Mouse (Mus musculus) adrenal gland, adult 2 months (tissue): Measurements from ENCODE around the gene Ifi202b. TPM values are rescaled to one million over a fixed set of nuclear protein-coding genes. Genes with fewer than 3 reads are reported as not detected.
"Not testable (repeated sequence)": the region's sequence is repeated elsewhere in the genome, so short reads cannot be mapped to it uniquely, and the experiment has no call there.

ENCODE experiments used
- DNase-seq: peaks from one replicate; pipeline ENCODE4 v3.0.0; 2021
- long read RNA-seq: library from polyadenylated mRNA; stranded (forward); transcript quantifications from one replicate; pipeline ENCODE4 v2.0.0, GENCODE M21; 2021
- polyA plus RNA-seq: library from polyadenylated mRNA; depleted of rRNA; stranded (reverse); fragments of >200 nt; gene quantifications from 2 replicates; pipeline ENCODE4 v1.2.3, GENCODE M21; 2012; rRNA removed
- total RNA-seq, 2 experiments: library from RNA; stranded (reverse); gene quantifications; 2 replicates each; pipeline ENCODE4 v1.2.3; 2021

Ifi202b gene
- total RNA-seq (not detected), polyA plus RNA-seq (not detected in 2 replicates)
- long read RNA-seq, result 0 reads

DNA sequence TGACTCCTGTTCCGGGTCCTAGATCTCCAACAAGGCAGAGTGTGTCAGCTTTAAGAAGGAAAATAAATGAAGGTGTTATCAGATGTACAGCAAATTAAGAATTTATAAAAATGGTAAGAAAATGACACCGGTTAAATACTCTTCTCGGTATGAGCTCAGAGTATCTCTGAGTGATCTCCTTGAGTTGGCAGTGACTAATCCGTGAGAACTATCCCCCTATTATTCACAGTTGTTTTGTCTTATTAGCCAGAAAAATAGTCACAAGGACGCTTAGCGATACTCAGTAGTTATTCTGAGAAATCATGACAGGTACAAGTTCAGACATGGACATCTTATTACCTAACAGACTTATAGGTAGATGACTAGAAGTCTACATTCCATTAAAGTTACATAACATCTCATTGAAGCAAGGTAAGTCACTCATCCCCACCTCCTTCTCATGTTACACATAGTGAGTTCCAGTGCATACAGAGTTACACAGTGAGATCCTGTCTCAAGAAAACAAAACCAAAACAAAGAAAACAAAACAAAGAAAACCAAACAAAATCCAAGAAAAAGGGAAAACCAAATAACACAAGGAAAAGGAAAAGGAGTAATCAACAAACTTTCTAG is at the start of gene Ifi202b:
Gene Ifi202b (minus strand): TSS at position 51 of the 612 bp plus-strand sequence.
- not testable (repeated sequence) for DNase-seq

DNA sequence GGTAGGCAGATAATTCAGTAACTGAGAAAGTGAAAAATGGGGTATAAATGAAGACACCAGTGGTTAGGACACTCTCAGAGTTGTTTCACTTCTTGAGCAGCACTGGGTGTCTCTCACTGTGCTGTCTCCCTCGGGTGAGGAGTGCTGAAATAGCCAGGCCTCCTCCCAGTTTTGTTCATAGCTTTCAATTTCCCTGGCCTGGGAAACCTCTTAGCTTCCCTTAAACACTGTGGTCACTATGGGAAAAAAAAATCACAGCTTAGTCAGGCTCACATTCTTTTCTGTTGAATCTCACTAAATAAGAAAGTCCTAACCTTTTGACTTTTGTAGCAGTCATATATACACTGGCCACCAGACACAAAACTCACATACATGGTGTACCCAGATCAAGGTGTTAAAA is 49.2 kb upstream of the Ifi202b start, which contains the start of gene Ifi205:
Gene Ifi205 (minus strand): TSS at position 113 of the 400 bp plus-strand sequence.
- DNase-seq, result no peak

DNA sequence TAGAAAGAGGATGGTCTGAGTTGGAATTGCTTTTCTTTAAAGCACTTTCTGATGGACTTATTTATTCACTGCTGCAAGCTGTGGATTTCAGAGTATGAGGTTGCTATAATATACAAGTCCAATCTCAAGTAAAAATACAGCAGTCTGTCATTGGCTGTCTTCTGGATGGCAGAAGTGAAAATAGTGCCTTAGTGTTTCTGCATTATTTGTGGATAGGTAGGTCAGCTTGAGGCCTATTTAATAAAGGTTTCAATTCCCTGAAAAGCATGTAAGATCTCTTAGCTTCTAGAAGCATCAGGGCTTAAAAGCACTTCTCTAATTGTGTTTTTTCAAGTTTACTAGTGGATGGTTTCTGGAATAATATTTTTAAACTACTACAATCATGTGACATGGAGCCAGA is 24.5 kb upstream of the Ifi202b start:
- not testable (repeated sequence) for DNase-seq

DNA sequence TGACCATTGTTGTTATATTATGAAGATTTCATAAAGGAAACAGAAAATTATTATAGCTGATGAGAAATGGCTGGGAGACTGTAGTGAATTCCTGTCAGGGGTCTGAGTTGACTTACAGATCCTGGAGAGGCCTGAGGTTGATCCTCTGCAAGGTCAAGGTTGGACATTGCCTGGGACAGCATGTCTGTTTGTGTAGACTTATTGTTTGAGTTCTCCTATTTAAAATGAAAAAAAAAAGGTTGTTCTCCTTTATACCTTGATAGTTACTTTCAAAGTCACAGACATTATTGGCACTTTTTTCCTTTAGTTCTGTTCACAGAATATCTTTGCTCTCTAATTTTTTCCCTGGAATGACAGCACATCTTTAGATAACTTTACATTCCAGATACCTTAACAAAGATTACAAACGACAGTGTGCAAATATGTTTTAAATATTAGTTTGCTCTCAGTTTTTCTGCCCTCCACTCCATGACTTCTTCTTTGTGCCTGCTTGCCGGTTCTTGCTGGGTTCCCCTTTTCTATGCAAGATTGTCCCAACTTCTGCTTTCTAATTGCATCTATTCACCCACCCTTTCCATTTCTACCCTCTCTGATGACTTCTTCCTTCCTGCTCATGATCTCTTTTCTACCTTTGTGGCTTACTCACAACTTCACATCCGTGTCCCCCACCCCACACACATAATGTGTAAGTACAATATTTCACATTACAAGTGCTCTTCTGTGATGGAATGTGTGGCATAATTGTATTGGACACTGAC is 22.0 kb upstream of the Ifi202b start:
- DNase-seq, result not testable (repeated sequence)

DNA sequence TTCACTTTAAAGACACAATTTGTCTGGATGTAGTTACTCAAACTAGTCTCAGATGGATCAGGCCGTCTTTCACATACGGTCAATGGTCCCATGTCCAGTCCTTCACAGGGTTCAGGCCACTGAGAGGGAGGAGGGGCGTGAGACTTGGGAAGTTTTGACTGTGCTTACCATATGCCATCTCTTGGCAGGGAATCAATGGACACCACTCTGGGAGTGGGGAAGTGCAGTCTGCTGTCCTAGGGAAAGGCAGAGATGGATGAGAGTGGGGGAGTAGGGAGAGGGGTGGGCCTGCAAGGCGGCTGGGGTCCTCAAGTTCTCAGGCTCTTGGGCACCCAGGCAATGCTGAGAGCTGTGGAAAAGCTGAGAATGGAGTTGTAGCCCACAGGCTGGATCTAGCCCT is 12.5 kb upstream of the Ifi202b start:
- DNase-seq, result no peak

DNA sequence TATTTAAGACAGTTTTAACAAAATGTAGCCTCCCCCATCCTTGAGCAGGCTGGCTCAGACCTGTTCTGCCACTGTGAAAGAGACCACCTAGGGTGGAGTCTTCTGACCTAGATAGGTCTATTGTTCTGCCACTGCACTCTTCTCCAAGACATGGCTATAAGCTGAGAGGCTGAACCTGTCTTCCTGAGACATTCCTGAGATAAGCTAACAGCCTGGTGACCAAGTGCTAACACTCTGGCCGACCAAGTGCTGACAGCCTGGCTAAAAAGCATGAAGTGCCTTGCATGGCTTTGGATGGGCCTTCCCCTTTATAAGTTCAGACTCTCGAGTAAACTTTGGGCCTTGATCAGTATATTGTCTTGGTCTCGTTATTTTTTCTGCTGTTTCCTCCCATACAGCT is 1.5 kb downstream of the Ifi202b start:
- not testable (repeated sequence) for DNase-seq

DNA sequence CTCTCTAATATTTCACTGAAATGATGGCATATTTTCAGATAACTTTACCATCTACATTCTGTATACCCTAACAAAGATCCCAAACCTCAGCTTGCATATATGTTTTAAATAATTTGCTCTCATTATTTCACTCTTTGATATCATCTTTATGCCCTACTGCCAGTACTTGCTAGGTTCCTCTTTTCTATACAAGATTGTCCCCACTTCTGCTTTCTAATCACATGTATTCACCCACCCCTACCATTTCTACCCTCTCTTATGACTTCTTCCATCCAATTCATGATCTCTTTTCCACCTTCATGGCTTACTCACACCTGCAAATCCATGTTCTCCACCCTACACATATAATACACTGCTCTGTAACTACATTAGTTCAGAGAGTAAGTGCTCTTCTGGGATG is 4.9 kb downstream of the Ifi202b start:
- DNase-seq, result no peak

DNA sequence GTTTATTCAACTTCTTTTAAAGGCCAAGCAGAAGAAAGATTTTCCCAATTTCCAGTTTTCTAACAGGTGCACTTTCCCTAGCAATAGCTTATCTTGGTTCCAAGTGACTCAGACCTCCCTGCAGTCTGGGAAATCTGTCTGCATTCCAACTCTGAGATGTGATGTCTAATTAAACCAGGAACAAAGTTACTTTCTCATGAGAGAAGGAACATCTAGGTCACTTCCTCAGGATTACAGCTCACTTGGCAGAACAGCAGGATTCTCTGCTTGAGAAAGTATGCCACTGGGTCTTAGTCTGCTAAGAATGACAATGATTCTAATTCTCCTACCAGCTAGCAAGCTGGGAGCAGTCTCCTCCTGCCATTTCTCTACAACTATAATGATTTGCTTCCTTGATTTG is 9.4 kb downstream of the Ifi202b start:
- DNase-seq, result no peak

DNA sequence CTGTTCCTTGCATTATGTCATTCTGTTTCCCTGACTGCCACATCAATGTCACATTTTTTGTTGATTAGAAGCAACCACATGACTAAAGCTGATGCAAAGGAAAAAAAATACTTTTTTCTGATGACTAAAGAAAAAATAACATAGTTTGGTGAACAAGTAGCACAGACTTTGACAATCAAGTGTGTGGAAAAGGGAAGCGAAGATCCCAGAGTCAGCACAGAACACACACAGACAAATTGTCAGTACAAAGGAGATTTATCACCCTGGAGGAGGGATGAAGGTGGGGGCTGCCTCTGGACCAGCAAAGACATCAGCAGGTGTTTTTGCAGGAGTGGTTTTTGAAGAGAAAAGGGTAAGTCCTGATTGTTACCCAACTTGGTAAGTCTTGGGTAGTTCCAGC is 21.1 kb downstream of the Ifi202b start:
- DNase-seq, result not testable (repeated sequence)

DNA sequence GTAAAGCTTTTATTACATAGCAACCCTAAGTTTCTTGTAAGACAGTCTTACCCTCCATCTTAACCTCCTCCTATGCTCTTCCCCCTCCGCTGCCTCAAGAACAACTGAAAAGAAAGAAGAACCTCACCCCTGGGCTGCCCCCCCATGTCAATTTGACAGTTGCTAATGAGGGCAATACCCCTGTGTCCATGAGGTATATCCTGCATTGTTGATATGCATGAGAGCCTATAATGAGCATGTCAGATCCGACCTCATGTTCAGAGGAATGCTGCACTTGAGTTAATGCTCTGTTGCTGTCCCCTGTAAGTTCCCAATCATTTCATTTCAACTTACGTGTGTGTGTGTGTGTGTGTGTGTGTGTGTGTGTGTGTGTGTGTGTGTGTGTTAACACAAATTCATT is 22.5 kb downstream of the Ifi202b start:
- not testable (repeated sequence) for DNase-seq

DNA sequence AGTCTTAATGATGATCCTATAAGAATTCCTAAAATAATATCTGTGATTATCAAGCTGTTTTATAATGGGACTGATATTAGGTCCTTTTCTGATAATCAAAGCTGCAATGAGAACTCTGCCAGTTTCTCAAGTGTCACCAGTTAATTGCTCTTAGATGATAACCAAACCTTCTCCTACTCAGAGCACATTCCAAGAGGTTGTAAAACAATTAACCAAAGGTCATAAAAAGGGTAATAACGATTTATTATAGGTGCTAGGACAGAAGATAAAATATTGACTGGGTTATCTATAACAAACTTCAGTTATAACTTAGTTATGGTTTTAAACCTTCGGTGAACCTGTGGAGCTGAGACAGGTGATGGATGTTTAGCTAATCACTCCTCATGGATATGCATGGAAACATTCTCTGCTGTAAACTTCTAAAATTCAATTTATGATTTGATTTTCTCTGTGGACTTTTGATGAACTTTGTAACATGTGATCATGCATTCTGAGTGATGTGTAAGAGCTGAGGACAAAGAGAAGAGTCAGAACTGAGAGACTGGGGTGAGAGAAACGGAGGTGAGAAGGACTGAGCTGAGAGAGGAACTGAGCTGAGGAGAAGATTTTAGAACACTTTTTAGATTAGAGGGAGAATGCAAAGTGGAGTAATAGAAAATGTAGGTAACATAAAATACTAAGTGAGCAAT is 26.6 kb downstream of the Ifi202b start:
- DNase-seq, result not testable (repeated sequence)

DNA sequence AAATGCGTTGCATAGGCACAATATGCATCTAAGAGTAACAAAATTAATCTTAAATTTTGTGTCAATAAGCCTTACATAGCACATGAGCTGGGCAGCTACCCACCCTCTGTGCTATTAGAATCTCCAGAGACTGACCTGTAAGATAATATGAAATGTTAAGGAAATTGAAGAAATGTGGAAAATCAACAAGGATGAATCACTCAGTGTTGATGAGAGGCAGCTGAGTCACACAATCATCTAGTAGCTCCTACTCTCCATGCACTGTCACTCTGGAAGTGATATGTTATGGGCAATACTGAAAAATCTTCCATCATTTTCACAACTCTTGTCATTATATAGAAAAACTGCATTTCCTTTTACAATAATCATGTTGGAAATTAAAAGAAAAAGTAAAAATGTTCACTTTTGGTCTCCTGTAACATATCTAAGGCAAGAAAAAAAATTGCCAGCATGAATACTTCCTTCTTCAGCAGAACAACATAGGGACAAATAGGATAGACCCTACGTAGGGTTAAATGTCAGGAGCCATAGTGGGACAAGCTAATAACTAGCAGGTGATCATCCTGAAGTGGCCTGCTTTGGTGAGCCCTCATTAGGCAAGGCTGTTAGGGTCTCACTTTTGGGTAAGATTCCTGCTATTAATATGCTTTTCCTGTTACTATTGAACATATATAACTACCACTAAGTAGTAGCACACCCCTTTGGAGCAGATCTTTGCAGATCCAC is 27.3 kb downstream of the Ifi202b start:
- no peak for DNase-seq

DNA sequence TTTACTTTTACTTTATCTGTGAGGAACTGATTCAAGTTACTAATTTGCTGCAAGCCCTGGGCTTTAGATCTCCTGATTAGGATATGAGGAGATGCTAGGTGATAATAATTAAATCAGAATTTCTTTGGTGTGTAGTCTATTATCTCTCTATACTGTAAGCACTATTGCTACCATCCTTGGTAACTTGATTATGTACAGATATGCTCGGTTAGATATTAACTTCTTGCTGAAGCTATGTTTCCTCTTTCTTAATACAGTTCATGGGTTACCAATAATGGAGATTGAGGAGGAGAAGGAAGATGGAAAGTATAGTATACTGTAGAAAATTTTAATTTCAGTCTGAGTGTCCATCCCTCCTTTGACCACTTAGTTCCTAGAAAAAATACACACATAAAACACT is 29.0 kb downstream of the Ifi202b start:
- no peak for DNase-seq

DNA sequence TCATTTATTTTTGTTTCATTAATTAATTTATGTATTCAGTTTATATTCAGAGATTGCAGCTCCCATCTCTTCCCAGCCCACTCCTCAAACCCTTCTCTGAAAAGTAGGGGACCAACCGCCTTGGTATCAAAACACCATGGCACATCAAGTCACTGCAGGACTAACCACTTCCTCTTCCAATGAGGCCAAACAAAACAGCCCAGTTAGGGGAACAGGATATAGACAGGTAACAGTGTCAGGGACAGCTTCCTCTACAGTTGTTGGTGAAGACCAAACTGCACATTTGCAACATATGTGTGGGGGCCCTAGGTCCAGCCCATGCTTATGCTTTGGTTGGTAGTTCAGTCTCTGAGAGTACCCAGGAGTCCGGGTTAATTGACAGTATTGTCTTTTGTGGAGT is 33.5 kb downstream of the Ifi202b start:
- DNase-seq, result not testable (repeated sequence)

DNA sequence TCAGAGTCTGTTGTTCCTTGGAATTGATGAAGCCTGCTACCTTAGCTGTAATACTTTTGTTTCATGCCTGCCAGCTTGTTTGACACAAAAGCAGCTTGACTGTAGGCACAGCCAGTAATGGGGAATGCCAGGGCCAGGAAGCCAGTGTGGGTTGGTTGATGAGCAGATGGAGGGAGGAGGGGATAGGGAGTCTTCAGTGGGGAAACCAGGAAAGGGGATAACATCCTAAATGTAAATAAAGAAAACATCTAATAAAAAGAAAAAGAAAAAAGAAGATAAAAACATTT is 39.8 kb downstream of the Ifi202b start:
- DNase-seq, result not testable (repeated sequence)

DNA sequence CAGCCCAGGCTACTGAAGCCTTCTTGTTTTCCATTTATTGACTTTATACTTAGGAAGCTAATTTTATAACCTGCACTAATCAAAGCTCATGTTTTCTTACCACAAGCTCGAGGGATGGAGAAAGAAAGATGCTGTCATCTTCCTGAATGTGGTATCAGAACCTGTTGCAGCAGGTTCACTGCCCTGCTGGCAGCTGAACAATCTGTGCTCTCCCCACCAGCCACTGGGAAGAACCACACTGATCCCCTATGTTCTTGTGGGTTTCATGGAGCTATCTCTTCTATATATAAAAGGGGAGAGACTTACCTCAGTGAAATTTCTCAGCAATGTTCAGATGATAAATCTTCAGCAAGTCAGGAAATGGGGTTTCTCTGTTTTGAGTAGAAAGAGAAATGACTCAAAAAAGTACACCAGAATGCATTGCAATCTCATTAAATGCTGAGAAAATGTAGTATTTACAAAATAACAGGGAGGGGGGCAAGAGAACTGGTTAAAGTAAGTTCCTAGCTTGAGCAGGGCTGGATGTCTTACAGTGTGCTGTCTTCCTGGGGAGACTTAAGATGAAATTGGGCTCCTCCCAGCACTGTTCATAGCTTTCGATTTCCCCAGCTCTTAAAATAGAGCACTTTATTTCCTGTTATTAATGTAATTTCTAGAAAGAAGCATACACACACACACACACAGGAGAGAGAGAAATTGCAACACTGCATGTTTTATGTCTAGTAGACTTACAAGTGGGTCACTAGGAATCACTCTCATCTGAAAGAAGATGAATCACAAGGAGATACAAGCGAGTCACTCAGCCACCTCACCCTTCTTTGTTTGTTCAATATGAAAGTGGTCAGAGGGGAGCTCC is 40.4 kb downstream of the Ifi202b start, which contains the start of the genes Mndal and Ifi203:
Gene Mndal (minus strand): TSS at position 568 of the 856 bp plus-strand sequence.
Gene Ifi203 (minus strand): TSS at position 749 of the 856 bp plus-strand sequence.
- peak; percentile 3 for DNase-seq

DNA sequence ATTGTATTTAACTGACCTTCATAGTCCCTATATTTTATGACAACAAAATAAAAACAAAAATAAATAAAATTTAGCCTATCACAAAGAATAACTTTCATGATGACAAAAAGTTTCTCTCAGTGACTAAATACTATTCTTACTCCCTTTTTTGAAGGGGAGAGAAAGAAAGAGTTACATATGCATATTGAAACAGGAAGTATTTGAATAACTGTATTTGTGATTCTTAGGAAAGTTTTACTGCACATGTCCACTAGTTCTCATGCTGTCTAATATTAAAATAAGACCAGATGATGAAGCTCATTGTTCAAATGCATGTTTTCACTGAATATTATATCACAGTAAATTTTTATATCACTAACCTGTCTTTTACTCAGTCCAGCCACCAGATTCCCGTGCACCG is 41.0 kb downstream of the Ifi202b start:
- DNase-seq, result not testable (repeated sequence)

DNA sequence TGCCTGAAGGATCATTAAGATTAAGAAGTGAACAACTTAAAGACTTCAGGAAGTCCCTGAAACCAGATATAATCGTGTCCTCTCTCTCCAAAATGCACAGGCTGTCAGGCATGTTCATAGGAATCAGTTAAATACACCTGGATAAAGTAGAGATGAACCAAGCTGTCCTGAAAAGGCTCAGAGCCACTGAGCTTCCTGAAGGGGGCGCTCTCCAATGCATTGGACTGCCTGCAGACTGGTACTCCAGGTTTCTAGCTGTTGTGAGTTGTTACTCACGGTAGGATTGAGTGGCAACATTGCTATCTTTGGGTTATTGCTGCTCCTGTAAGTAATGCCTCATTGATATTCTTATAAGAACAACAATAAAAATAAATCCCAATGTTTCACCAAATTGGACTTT is 63.3 kb downstream of the Ifi202b start:
- not testable (repeated sequence) for DNase-seq

DNA sequence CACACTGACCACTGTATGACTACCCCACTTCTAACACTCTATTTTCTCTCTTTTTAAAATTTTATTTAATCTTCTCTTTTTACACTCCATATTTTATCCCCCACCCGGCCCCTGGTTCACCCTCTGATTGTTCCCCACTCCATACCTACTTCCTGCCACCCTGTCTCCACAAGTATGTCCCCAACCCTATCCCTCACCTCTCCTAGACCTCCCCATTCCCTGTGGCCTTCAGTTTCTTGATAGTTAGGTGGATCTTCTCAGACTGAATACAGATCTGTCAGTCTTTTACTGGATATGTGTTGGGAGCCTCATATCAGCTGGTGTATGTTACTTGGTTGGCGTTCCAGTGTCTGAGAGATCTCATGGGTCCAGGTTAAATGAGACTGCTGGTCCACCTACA is 68.0 kb downstream of the Ifi202b start:
- no peak for DNase-seq

DNA sequence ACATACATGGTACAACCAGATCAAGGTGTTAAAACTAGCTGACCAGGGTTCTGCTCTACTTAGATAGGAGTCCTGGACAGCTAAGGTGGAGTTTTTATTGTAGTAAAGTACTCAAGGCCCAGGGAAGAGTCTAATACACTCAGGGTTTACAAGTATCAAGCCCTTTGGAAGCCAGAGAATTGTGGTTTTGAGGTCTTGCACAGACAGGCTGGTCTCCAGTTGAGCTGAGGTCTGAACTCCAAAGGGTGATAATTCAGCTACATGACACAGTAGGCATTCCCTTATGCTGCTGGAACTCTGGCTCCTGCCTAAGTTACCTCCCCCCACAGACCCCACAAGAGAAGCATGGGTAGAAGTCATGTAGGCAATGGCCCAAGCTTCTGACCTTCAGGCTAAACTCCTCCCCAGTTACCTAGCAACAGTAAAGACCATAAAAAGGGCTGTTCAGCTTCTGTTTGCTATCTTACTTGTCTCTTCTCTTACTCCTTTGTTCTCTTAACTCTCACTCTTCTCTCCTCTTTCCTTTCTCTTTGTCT is 69.2 kb downstream of the Ifi202b start:
- not testable (repeated sequence) for DNase-seq
